Mouse (Mus musculus) layer of hippocampus, adult 18-20 months (tissue): ENCODE measurements around the gene Htra3. TPM values are rescaled to one million over a fixed set of nuclear protein-coding genes. Genes with fewer than 3 reads are reported as not detected.
A peak's percentile ranks its signal among the peaks of the same experiment; 100 is the strongest.

Experiments
- DNase-seq, 2 experiments: peaks; one replicate each; pipeline ENCODE4 v3.0.0; 2022; ENCODE audit warnings: low spot score in 2 of 2
- total RNA-seq, 2 experiments: library from RNA; stranded (reverse); gene quantifications; 2 replicates each; pipeline ENCODE4 v1.2.3; 2021

The Htra3 gene
- total RNA-seq, 2 experiments from 2014 or later: 7.5 to 7.7 TPM

GRCm38 (mm10) chr5:35621114-35621513 lies 58.5 kb downstream of the Htra3 start:
- peak in 1 of 2 experiments; percentile 17 for DNase-seq

GRCm38 (mm10) chr5:35616943-35617342 lies 62.6 kb downstream of the Htra3 start:
- DNase-seq: no peak

DNA sequence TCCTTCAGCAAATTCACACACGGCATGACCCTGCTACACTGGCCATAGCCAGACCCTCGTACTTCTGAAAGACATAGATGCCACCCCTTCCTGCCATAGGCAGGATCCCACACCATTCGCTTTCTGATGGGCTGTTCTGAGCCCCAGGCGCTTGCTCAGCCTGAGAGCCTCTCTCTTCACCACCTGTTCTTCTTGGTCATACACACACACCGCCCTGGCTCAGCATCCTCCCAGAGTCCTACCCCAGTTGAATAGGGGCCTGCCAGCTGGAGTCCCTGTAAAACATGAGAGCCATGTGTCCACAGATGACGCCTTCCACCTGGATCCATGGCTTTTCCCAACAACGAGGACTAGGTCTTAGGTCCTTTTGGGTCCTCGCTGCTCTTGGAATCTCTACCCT lies 66.9 kb downstream of the Htra3 start:
- DNase-seq: no peak

DNA sequence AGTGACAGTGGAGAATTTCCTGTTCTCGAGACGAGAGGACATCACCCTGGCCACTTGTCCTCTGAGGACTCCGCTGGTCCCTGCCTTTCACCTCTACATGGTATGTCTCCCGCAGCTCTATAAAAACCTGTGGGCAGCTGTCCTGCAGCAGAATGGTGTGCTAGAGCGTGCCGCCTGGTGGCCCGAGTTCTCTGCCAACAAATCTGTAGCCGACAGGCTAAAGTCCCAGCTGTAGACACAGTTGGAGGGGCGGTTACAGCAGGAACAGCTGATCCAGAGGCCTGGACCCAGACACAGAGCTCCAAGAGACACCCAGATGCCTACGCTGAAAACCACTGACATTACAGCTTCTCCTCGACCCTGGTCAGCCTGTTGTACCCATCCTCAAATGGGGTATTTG lies 67.7 kb downstream of the Htra3 start:
- DNase-seq: peak in 1 of 2 experiments; percentile 30

GRCm38 (mm10) chr5:35611170-35611569 lies 68.4 kb downstream of the Htra3 start:
- DNase-seq: no peak

DNA sequence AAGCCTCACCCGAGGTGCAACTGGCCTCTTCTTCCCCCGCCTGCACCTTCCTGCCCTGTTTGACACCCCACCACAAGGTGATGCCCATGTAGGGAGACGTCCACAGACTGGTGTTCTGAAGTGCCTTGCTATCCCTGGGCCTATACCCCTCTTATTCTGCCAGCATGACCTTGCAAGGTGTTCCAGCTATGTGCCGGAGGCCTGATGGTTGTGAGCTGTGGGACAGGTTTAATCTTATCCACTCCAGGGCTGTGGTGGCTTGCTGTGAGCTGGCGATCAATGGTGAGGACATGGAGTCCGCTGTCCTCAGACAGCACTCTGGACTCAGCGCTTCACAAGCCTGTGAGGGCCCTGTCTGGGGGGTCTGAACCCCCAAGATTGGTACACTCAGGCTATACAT lies 69.2 kb downstream of the Htra3 start:
- no peak for DNase-seq

- no peak for DNase-seq
Measured at GRCm38 (mm10) chr5:35609971-35610370, 69.6 kb downstream of the Htra3 start.

GRCm38 (mm10) chr5:35609381-35609780 lies 70.2 kb downstream of the Htra3 start:
- DNase-seq: no peak

- DNase-seq: no peak
Measured at GRCm38 (mm10) chr5:35608559-35608958, 71.0 kb downstream of the Htra3 start.

- no peak for DNase-seq
Measured at GRCm38 (mm10) chr5:35607784-35608183, 71.8 kb downstream of the Htra3 start.

- no peak for DNase-seq
Measured at GRCm38 (mm10) chr5:35606800-35607199, 72.8 kb downstream of the Htra3 start.

GRCm38 (mm10) chr5:35605355-35605754 lies 74.2 kb downstream of the Htra3 start:
- DNase-seq: no peak

Other genes starting within 250 kb of the Htra3 start
- under 1 TPM in 1 of 2 experiments, not detected in 1; 0.41 TPM for gene Cpz, start 154.1 kb downstream of the Htra3 start, total RNA-seq
- 1 to 10 TPM; 7.6 to 8.5 TPM for gene Trmt44, start 104.7 kb downstream of the Htra3 start, total RNA-seq
- 10 to 100 TPM; 26.5 to 29.4 TPM for gene Acox3, start 96.7 kb downstream of the Htra3 start, total RNA-seq
- gene Sh3tc1, start 60.2 kb upstream of the Htra3 start, total RNA-seq: 1 to 10 TPM; 1.5 to 2.6 TPM
- 100 to 1,000 TPM; 131 to 142 TPM for gene Ablim2, start 78.1 kb upstream of the Htra3 start, total RNA-seq
- 10 to 100 TPM; 23.1 to 29.1 TPM for gene Afap1, start 213.5 kb upstream of the Htra3 start, total RNA-seq